Mouse (Mus musculus) liver, adult (tissue): Measurements from ENCODE around the gene Nxn.

ENCODE experiments used
- GATA4 ChIP-seq: IDR thresholded peaks from 2 replicates; pipeline ENCODE4 v1.6.1; 2014; ENCODE audit warnings: mild to moderate bottlenecking, low read length; ENCODE audit not compliant: insufficient replicate concordance

Gene Nxn

GRCm38 (mm10) chr11:76413202-76413601, 14.3 kb upstream of the Nxn start:
- no peak for TF ChIP-seq GATA4

GRCm38 (mm10) chr11:76410826-76411225, 11.9 kb upstream of the Nxn start:
- TF ChIP-seq GATA4 = no peak

DNA sequence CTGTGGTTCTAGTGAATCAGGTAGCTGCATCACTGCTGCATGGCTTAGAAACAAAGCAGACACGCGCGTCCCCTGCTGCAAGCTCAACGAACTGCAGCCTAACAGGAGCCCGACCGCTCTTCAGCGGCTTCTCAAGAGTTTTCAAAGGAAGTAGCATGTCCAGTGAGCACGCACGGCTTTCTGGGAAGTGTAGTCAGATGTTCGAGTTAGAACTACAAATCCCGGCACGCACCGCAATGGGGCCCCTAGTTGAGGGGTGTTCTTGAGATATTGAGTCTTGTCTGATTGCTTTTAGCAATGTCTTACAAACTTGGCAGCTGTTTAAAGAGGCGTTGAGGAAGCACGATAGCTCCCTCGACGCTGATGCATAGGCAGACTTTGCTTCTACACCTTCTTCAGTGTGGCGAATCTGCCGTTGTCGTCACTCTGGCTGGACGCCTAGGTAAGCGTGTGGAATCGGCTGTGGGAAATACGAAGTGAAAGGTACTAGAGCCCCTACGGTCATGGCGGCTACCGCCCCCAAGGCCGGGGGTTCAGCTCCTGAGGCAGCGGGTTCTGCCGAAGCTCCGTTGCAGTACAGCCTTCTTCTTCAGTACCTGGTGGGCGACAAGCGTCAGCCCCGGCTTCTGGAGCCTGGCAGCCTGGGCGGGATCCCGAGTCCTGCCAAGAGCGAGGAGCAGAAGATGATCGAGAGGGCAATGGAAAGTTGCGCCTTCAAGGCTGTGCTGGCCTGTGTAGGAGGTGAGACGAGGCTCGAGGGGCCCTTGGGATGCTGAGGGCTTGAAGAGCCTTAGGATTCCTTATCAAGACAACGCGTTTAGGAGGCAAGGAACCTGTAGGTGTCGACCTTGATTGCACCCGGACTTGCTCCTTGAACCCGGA, 8.0 kb upstream of the Nxn start, which contains the start of gene Timm22:
Timm22 (plus strand) TSS at position 251 of the 882 bp plus-strand sequence.
- no peak for TF ChIP-seq GATA4

DNA sequence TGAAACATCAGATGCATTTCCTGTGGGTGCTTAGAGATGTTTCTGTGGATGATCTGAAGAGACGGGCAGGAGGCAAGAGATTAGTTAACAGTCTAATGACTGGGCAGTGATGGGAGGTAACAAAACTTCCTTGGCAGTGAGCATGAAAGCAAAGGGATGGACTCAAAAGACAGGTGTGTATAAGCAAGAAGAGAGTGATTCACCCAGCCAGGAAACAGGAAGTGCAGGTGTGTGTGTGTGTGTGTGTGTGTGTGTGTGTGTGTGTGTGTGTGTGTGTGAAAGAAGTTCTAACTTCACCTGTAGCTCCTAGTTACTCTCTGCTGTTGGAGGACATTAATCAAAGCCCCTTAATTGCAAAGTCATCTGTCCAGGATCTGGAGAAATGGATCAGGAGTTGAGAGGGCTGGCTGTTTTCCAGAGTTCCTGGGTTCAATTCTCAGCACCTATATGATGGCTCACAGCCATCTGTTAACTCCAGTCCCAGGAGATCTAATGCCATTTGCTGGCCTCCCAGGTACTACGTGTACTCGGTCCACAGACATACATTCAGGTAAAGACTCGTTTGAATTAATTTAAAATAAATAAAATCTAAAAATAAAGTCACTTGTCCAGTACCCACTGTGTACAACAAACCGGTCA, 6.8 kb upstream of the Nxn start:
- TF ChIP-seq GATA4 = no peak

DNA sequence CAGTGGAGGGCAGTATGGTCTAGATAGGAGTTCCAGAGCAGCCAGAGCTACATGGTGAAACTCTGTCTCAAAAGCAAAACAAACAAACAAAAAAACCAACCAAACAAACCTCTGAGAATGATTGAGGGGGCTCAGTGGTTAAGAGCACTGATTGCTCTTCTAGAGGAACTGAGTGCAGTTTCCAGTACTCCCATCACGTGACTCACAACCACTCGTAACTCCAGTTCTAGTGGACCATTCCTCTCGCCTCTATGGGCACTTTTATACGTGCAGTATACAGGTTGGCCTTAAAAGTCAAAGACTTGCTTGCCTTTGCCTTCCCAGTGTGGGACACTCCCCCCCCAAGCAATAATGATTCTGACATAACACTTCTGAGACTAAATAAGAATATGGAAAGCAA, 6.2 kb upstream of the Nxn start:
- TF ChIP-seq GATA4 = no peak

GRCm38 (mm10) chr11:76401398-76401797, 2.5 kb upstream of the Nxn start:
- TF ChIP-seq GATA4 = no peak

- 0 out of 2 replicates have a peak, but pooled peaks have one; percentile 18 for TF ChIP-seq GATA4
Observed at GRCm38 (mm10) chr11:76399587-76400330, 819 bp upstream of the Nxn start.

DNA sequence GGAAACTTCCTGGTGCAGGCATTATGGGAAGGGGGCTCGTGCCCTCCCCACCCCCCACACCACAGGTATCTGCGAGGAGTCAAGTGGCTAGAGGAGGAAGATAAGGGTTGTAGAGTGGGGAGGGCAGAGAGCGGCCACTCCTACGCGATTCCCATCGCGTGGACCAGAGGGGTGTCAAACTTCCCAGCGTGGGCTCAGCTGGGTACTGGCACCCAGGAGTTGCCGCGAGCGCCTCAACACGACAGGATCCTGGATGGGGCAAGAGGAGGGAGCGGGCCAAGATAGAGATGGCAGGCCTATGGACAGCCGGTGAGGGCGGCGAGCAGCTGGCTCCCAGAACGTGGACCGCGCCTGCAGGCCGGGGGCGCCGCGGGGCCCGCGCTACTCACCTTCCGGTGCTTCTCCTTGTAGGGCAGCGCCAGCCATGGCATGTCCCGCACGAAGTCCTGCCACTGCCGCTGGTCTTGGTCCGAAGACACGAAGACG, 585 bp downstream of the Nxn start:
- no peak for TF ChIP-seq GATA4

DNA sequence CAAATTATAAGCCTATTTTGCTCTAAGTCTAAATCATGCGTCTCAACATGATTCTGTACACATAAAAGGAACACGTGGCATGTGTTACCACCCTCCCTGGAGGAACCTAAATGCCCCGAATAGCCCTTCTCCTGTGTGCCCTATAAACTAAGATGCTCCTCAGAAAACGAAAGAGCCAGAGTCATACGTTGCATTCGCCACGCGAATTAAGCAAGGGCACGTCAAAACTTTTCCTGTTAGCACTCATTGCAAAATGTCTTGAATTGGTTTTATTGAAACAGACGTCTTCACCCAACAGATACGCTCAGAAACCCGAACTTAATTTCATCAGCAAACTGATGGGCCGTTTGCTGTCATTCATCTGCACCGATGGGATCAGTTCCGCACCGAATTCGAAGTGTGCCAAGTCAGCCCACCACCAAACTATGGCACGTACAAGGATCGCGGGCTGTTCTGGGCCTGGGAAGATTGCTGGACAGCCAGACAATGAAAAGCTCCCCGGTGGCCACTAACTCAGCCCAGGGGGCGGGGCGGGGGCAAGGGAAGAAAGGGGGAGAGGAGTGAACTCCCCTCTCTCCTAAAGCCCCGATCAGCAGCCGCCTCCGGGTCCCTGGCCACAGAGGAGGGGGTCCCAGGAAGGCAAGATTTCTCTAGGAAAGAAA, 1.2 kb downstream of the Nxn start:
- no peak for TF ChIP-seq GATA4

GRCm38 (mm10) chr11:76392996-76393395, 5.9 kb downstream of the Nxn start:
- TF ChIP-seq GATA4 = no peak

- TF ChIP-seq GATA4 = no peak
Observed at GRCm38 (mm10) chr11:76392532-76392931, 6.4 kb downstream of the Nxn start.

DNA sequence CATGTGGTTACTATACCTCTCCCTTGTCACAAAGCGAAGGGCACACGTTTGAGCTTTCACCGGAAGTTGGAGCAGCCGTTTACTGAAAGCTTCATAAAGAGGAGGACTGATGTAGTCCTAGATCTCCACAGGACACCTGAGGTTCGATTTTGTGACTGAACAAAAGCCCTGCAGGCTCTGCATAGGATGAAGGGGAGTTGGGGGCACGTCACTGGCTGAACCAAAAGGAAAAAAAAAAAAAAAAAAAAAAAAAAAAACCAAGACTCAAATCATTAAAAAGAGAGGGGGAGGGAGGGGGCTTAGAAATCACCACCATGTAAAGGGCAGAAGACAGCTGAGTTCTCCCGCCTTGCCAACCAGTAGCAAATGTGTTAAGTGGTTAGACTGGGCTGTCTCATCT, 10.2 kb downstream of the Nxn start:
- TF ChIP-seq GATA4 = no peak

GRCm38 (mm10) chr11:76387097-76387496, 11.8 kb downstream of the Nxn start:
- no peak for TF ChIP-seq GATA4

GRCm38 (mm10) chr11:76385746-76386145, 13.2 kb downstream of the Nxn start:
- TF ChIP-seq GATA4 = no peak

DNA sequence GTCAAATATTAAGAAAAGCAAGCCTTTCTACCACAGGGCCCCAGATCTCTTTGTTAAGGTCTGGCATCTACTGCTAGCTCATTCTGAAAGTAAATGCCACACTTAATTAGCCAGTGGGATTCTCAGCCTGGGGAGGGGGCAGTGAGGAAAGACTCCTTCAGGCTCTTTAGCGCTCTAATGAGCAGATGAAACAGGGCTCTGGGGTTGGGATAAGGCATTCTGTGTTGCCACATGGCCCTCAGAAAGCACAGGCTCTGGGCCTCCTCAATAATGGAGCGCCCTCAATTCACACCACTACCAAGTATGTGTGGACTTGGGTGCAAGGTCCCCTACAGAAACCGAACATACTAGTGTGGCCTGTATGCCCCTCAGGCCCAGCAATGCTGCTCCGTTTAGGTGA, 13.9 kb downstream of the Nxn start:
- TF ChIP-seq GATA4 = no peak
